23 mouse cellular contexts compared by ENCODE assay signal in the genomic region with DNA sequence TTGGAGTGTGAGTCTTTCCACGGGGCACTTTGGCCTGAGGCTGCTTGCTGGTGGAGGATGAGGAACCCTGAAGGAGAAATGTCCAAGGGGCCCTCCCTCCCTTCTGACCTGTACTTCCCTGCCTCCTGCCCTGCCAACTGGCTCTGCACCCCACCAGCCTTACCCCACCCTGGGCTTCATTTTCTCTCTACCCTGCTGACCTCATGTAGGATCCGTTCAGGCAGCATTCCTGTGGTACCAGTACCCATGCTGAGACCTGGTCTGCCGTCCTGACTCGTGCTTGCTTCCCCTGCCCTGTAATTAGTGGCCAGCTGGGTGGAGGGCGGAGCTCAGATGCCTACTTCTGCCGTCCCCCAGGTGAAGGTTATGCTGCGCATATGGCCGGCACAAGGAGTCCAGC. TPM values are rescaled to one million over a fixed set of nuclear protein-coding genes. Genes with fewer than 3 reads are reported as not detected.
DNase-seq lines count a peak whose midpoint lies in the region; ATAC-seq and TF ChIP-seq lines count a peak whose summit lies in the region.
"Had no signal": no experiment of that assay in that cellular context is flagged by ENCODE, and none has a peak within 500 bp of the region (broad histone marks: within the 10 kb centered on the region; RNA-seq: fewer than 3 reads in every experiment).

No protein-coding gene starts in this region.

- DNase-seq in embryonic facial prominence, embryonic 10.5 days (ENCODE audit: low spot score), result no peak
- no peak for DNase-seq in hindbrain, embryonic 14.5 days (ENCODE audit: low spot score)
- DNase-seq in layer of hippocampus, adult 9-11 months, result no peak
- DNase-seq in ovary, postnatal 36 days (ENCODE audit: low spot score), result no peak
- DNase-seq: adrenal gland, postnatal 10 days; B cell, adult 2 months; cerebellum, adult 2 months; cerebellum, postnatal 25 days; gastrocnemius, postnatal 25 days; heart, adult 18-20 months; heart, postnatal 14 days; kidney, adult 18-20 months; lung, embryonic 14.5 days; lung, postnatal 4 days; thymus, adult 18-20 months; thymus, postnatal 4 days had no signal

- TF ChIP-seq CTCF in E14TG2a.4 (conservative IDR thresholded peaks at IDR 0.05; ENCODE audit: low read length), result no peak

- H3K4me1 ChIP-seq in hindbrain, embryonic 13.5 days (replicated peaks), result peaks cover 49% of the 10 kb centered on the region
- peaks cover 18% of the 10 kb centered on the region for H3K4me1 ChIP-seq in hindbrain, embryonic 16.5 days (ENCODE audit: control insufficient read depth, insufficient read depth, low read depth, low read length)
- H3K4me1 ChIP-seq in E14TG2a.4 (replicated peaks; ENCODE audit: low read depth, low read length), result peaks cover 86% of the 10 kb centered on the region
- H3K4me1 ChIP-seq in embryonic facial prominence, embryonic 10.5 days, result peaks cover 47% of the 10 kb centered on the region
- H3K4me1 ChIP-seq in hindbrain, embryonic 14.5 days (replicated peaks; ENCODE audit: control insufficient read depth, insufficient read depth, low read length), result peaks cover 21% of the 10 kb centered on the region

- H3K27me3 ChIP-seq in hindbrain, embryonic 13.5 days, result peaks cover 31% of the 10 kb centered on the region
- H3K27me3 ChIP-seq in hindbrain, embryonic 16.5 days (replicated peaks; ENCODE audit: control insufficient read depth, insufficient read depth, low read length), result no peaks in the 10 kb centered on the region
- peaks cover 32% of the 10 kb centered on the region for H3K27me3 ChIP-seq in E14TG2a.4 (ENCODE audit: insufficient read depth, low read length)
- H3K27me3 ChIP-seq in embryonic facial prominence, embryonic 10.5 days (replicated peaks; ENCODE audit: low read depth, poor library complexity, severe bottlenecking), result no peaks in the 10 kb centered on the region
- no peaks in the 10 kb centered on the region for H3K27me3 ChIP-seq in hindbrain, embryonic 14.5 days (ENCODE audit: control insufficient read depth, insufficient read depth, low read length)
- H3K27me3 ChIP-seq: embryonic facial prominence, embryonic 15.5 days; limb, embryonic 15.5 days had no signal

- 67% methylated on average over 8 of the region's 8 CpGs for WGBS in hindbrain, embryonic 13.5 days
- 69% methylated on average over 8 of the region's 8 CpGs for WGBS in hindbrain, embryonic 16.5 days
- WGBS in embryonic facial prominence, embryonic 10.5 days, result 61% methylated on average over 8 of the region's 8 CpGs
- WGBS in hindbrain, embryonic 14.5 days, result 69% methylated on average over 8 of the region's 8 CpGs

- no peak overlapping the region for H3K4me3 ChIP-seq in hindbrain, embryonic 13.5 days
- no peak overlapping the region for H3K4me3 ChIP-seq in hindbrain, embryonic 16.5 days (ENCODE audit: low read length)
- peak overlapping the region; percentile 48 for H3K4me3 ChIP-seq in E14TG2a.4 (replicated peaks; ENCODE audit: low read length)
- H3K4me3 ChIP-seq in embryonic facial prominence, embryonic 10.5 days, result no peak overlapping the region
- H3K4me3 ChIP-seq in hindbrain, embryonic 14.5 days (replicated peaks; ENCODE audit: low read length), result no peak overlapping the region
- H3K4me3 ChIP-seq: embryonic facial prominence, embryonic 15.5 days; heart, embryonic 13.5 days; limb, embryonic 15.5 days had no signal

- H3K36me3 ChIP-seq in hindbrain, embryonic 13.5 days, result peaks cover 32% of the 10 kb centered on the region
- peaks cover 2% of the 10 kb centered on the region; the same call in 1 of the 2 replicates for H3K36me3 ChIP-seq in hindbrain, embryonic 16.5 days (ENCODE audit: control insufficient read depth, insufficient read depth, low read length)
- H3K36me3 ChIP-seq in E14TG2a.4 (ENCODE audit: insufficient read depth, low read length), result peaks cover 7% of the 10 kb centered on the region
- H3K36me3 ChIP-seq in embryonic facial prominence, embryonic 10.5 days (replicated peaks), result peaks cover 76% of the 10 kb centered on the region
- H3K36me3 ChIP-seq in hindbrain, embryonic 14.5 days (replicated peaks; ENCODE audit: control insufficient read depth, insufficient read depth), result peaks cover 32% of the 10 kb centered on the region

- peak overlapping the region; percentile 85; the same call in 1 of the 2 replicates for H3K27ac ChIP-seq in hindbrain, embryonic 13.5 days
- H3K27ac ChIP-seq in hindbrain, embryonic 16.5 days (ENCODE audit: low read depth, low read length), result no peak overlapping the region
- peak overlapping the region; percentile 21 for H3K27ac ChIP-seq in embryonic facial prominence, embryonic 10.5 days (replicated peaks)
- H3K27ac ChIP-seq in hindbrain, embryonic 14.5 days, result 0 out of 2 replicates have a peak overlapping the region, but pooled peaks have one; percentile 80
- H3K27ac ChIP-seq: embryonic facial prominence, embryonic 15.5 days; heart, embryonic 13.5 days; limb, embryonic 15.5 days; liver, embryonic 14.5 days had no signal

- H3K9me3 ChIP-seq in hindbrain, embryonic 13.5 days, result no peaks in the 10 kb centered on the region
- no peaks in the 10 kb centered on the region for H3K9me3 ChIP-seq in hindbrain, embryonic 16.5 days (ENCODE audit: control insufficient read depth, low read length)
- no peaks in the 10 kb centered on the region for H3K9me3 ChIP-seq in E14TG2a.4 (ENCODE audit: low read length)
- H3K9me3 ChIP-seq in embryonic facial prominence, embryonic 10.5 days, result no peaks in the 10 kb centered on the region
- H3K9me3 ChIP-seq in hindbrain, embryonic 14.5 days (ENCODE audit: control insufficient read depth, low read length), result no peaks in the 10 kb centered on the region
- H3K9me3 ChIP-seq: embryonic facial prominence, embryonic 15.5 days; heart, embryonic 13.5 days; limb, embryonic 15.5 days had no signal

- no peak for ATAC-seq in hindbrain, embryonic 13.5 days (ENCODE audit: low FRiP score)
- no peak for ATAC-seq in hindbrain, embryonic 16.5 days
- ATAC-seq in hindbrain, embryonic 14.5 days (ENCODE audit: low FRiP score), result no peak

- H3K4me2 ChIP-seq in hindbrain, embryonic 13.5 days, result no peak overlapping the region
- no peak overlapping the region for H3K4me2 ChIP-seq in hindbrain, embryonic 16.5 days (ENCODE audit: low read length)
- H3K4me2 ChIP-seq in hindbrain, embryonic 14.5 days (replicated peaks), result no peak overlapping the region
- H3K4me2 ChIP-seq: embryonic facial prominence, embryonic 15.5 days; heart, embryonic 13.5 days; limb, embryonic 15.5 days; lung, embryonic 14.5 days had no signal

- no peak overlapping the region for H3K9ac ChIP-seq in hindbrain, embryonic 13.5 days
- H3K9ac ChIP-seq in hindbrain, embryonic 16.5 days (ENCODE audit: low read depth, low read length), result no peak overlapping the region
- no peak overlapping the region for H3K9ac ChIP-seq in hindbrain, embryonic 14.5 days
- H3K9ac ChIP-seq: embryonic facial prominence, embryonic 15.5 days; heart, embryonic 13.5 days; limb, embryonic 15.5 days; liver, embryonic 14.5 days; lung, embryonic 14.5 days had no signal

RNA-seq across cellular contexts. Expression of a gene that starts 26.2 kb away (rescaled TPM):
- polyA plus RNA-seq in hindbrain, embryonic 13.5 days (2015; fragmentation: Nextera tagmentation; extraction: Ambion mirVana), result 3.8 and 4.4 TPM in 2 replicates
- polyA plus RNA-seq in hindbrain, embryonic 16.5 days (2015; fragmentation: Nextera tagmentation; extraction: Ambion mirVana), result 2.5 and 3.8 TPM in 2 replicates
- polyA plus RNA-seq in embryonic facial prominence, embryonic 10.5 days (2016; fragmentation: Nextera tagmentation; extraction: Ambion mirVana), result 3.3 and 3.4 TPM in 2 replicates
- polyA plus RNA-seq in hindbrain, embryonic 14.5 days (2014; fragmentation: Nextera tagmentation; extraction: Ambion mirVana), result 3.1 and 3.4 TPM in 2 replicates
